Mouse (Mus musculus): ENCODE measurements around the gene Tmem30c. TPM values are rescaled to one million over a fixed set of nuclear protein-coding genes. Genes with fewer than 3 reads are reported as not detected.

Tmem30c gene
- not detected in 2 replicates for polyA plus RNA-seq (2012; ENCODE audit: insufficient read depth, low replicate concordance)

- TF ChIP-seq FLI1 (IDR thresholded peaks at IDR 0.05; ENCODE audit: low read length): no peak
- no peak for TF ChIP-seq GATA1 (IDR thresholded peaks at IDR 0.05; ENCODE audit: borderline replicate concordance, low read length)
- H3K36me3 ChIP-seq (replicated peaks; ENCODE audit: low read length): no peaks in the 10 kb centered on the region
- H3K4me1 ChIP-seq: 0 out of 2 replicates have a peak, but pooled peaks cover 4% of the 10 kb centered on the region
- peaks cover 2% of the 10 kb centered on the region for H3K27me3 ChIP-seq (replicated peaks)
- no peaks in the 10 kb centered on the region for H3K9me3 ChIP-seq
- no peak within 1 kb of the TSS for H3K4me3 ChIP-seq (replicated peaks)
Observed at GRCm38 (mm10) chr16:57292765-57293164, at the start of gene Tmem30c. Tmem30c (minus strand) TSS chr16:57292865.

DNA sequence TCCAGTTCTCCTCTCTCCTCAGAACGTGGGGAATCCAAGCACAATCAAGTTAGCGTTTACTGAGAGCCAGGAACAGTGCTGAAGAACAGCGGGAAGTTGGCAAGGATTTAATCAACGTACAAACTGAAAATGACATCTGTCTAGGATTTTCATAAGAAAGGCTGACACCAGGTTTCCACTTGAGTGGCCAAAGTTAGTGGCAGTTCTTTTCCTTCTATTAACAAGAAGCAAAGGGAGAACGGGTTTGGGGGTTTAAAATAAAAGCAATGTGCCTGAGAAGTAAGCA lies 47.9 kb upstream of the Tmem30c start:
- TF ChIP-seq FLI1 (IDR thresholded peaks at IDR 0.05; ENCODE audit: low read length) (no peak), GATA1 (IDR thresholded peaks at IDR 0.05; ENCODE audit: borderline replicate concordance, low read length) (no peak)
- no peak overlapping the region for H3K4me3 ChIP-seq (replicated peaks)

GRCm38 (mm10) chr16:57339765-57340612 lies 47.3 kb upstream of the Tmem30c start:
- H3K27me3 ChIP-seq (replicated peaks): no peaks in the 10 kb centered on the region
- peaks cover 9% of the 10 kb centered on the region; the same call in 1 of the 2 replicates for H3K4me1 ChIP-seq
- TF ChIP-seq FLI1 (IDR thresholded peaks at IDR 0.05; ENCODE audit: low read length) (no peak), GATA1 (IDR thresholded peaks at IDR 0.05; ENCODE audit: borderline replicate concordance, low read length) (no peak)
- H3K9me3 ChIP-seq: no peaks in the 10 kb centered on the region
- H3K36me3 ChIP-seq (replicated peaks; ENCODE audit: low read length): no peaks in the 10 kb centered on the region
- H3K4me3 ChIP-seq (replicated peaks): no peak overlapping the region

More for the DNA sequence above, 47.9 kb upstream of the Tmem30c start:
- no peaks in the 10 kb centered on the region for H3K9me3 ChIP-seq
- peaks cover 9% of the 10 kb centered on the region; the same call in 1 of the 2 replicates for H3K4me1 ChIP-seq
- no peaks in the 10 kb centered on the region for H3K27me3 ChIP-seq (replicated peaks)
- H3K36me3 ChIP-seq (replicated peaks; ENCODE audit: low read length): no peaks in the 10 kb centered on the region

- TF ChIP-seq GATA1 (IDR thresholded peaks at IDR 0.05; ENCODE audit: borderline replicate concordance, low read length) (no peak), FLI1 (IDR thresholded peaks at IDR 0.05; ENCODE audit: low read length) (no peak)
Observed at GRCm38 (mm10) chr16:57336770-57337423, 44.2 kb upstream of the Tmem30c start.

GRCm38 (mm10) chr16:57332301-57332700 lies 39.6 kb upstream of the Tmem30c start:
- Histone ChIP-seq H3K4me1 (peaks cover 9% of the 10 kb centered on the region; the same call in 1 of the 2 replicates), H3K9me3 (no peaks in the 10 kb centered on the region), H3K4me3 (replicated peaks) (no peak overlapping the region), H3K27me3 (replicated peaks) (no peaks in the 10 kb centered on the region), H3K36me3 (replicated peaks; ENCODE audit: low read length) (no peaks in the 10 kb centered on the region)
- TF ChIP-seq FLI1 (IDR thresholded peaks at IDR 0.05; ENCODE audit: low read length): no peak
- TF ChIP-seq GATA1 (IDR thresholded peaks at IDR 0.05; ENCODE audit: borderline replicate concordance, low read length): no peak

More at GRCm38 (mm10) chr16:57336770-57337423, 44.2 kb upstream of the Tmem30c start:
- Histone ChIP-seq H3K4me3 (replicated peaks) (peak overlapping the region; percentile 79), H3K9me3 (no peaks in the 10 kb centered on the region), H3K36me3 (replicated peaks; ENCODE audit: low read length) (no peaks in the 10 kb centered on the region), H3K27me3 (replicated peaks) (no peaks in the 10 kb centered on the region), H3K4me1 (peaks cover 9% of the 10 kb centered on the region; the same call in 1 of the 2 replicates)

GRCm38 (mm10) chr16:57330111-57330510 lies 37.4 kb upstream of the Tmem30c start:
- H3K36me3 ChIP-seq (replicated peaks; ENCODE audit: low read length): no peaks in the 10 kb centered on the region
- H3K4me3 ChIP-seq (replicated peaks): no peak overlapping the region
- no peaks in the 10 kb centered on the region for H3K9me3 ChIP-seq
- no peaks in the 10 kb centered on the region for H3K27me3 ChIP-seq (replicated peaks)
- TF ChIP-seq FLI1 (IDR thresholded peaks at IDR 0.05; ENCODE audit: low read length): no peak
- no peak for TF ChIP-seq GATA1 (IDR thresholded peaks at IDR 0.05; ENCODE audit: borderline replicate concordance, low read length)
- no peaks in the 10 kb centered on the region for H3K4me1 ChIP-seq

DNA sequence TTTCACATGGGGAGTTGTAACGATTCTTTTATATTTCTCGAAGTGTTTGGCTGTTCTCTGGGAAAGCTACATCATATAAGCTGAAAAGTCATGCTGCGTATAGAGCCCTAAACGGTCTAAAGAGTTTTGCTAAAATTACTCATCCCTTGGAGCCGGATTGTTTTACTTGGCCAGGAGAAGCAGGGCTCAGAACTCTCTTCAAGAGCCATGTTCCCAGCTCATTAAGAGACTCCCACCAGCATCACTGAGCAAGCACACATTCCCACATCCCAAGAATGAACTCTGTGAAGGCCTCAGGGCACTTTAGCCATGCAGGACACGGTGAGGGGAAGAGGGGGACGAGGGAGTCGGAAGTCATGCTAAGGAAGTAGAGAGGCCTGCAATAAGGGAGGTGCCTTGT lies 36.4 kb upstream of the Tmem30c start:
- no peaks in the 10 kb centered on the region for H3K4me1 ChIP-seq

DNA sequence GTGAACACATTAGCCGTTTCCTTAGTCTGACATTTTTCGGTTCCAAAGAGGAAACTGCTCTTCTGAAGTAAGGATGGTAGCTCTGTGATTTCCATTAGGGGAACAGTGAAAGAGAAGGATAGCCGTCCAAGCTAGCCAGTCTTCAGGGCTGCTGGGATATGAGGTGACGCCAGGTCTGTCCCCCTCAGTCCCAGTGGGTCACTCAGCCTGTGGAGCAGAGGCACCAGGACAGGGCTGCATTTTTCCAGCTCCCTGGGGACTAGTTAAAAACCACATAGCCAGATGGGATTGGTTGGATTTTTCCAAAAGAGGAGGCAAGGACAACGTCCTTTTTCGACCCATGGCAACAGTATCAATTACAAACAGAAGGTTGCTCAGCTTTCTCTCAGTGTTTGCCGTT lies 34.3 kb upstream of the Tmem30c start:
- TF ChIP-seq FLI1 (IDR thresholded peaks at IDR 0.05; ENCODE audit: low read length) (no peak), GATA1 (IDR thresholded peaks at IDR 0.05; ENCODE audit: borderline replicate concordance, low read length) (no peak)
- H3K9me3 ChIP-seq: no peaks in the 10 kb centered on the region
- no peaks in the 10 kb centered on the region for H3K36me3 ChIP-seq (replicated peaks; ENCODE audit: low read length)
- H3K27me3 ChIP-seq (replicated peaks): no peaks in the 10 kb centered on the region
- H3K4me3 ChIP-seq (replicated peaks): no peak overlapping the region
- no peaks in the 10 kb centered on the region for H3K4me1 ChIP-seq

More for the DNA sequence above, 36.4 kb upstream of the Tmem30c start:
- TF ChIP-seq GATA1 (IDR thresholded peaks at IDR 0.05; ENCODE audit: borderline replicate concordance, low read length): no peak
- TF ChIP-seq FLI1 (IDR thresholded peaks at IDR 0.05; ENCODE audit: low read length): no peak
- H3K36me3 ChIP-seq (replicated peaks; ENCODE audit: low read length): no peaks in the 10 kb centered on the region
- no peaks in the 10 kb centered on the region for H3K27me3 ChIP-seq (replicated peaks)
- H3K4me3 ChIP-seq (replicated peaks): no peak overlapping the region
- H3K9me3 ChIP-seq: no peaks in the 10 kb centered on the region

- Histone ChIP-seq H3K9me3 (no peaks in the 10 kb centered on the region), H3K4me1 (peaks cover 9% of the 10 kb centered on the region), H3K4me3 (replicated peaks) (no peak overlapping the region), H3K27me3 (replicated peaks) (no peaks in the 10 kb centered on the region), H3K36me3 (replicated peaks; ENCODE audit: low read length) (no peaks in the 10 kb centered on the region)
- no peak for TF ChIP-seq FLI1 (IDR thresholded peaks at IDR 0.05; ENCODE audit: low read length)
- no peak for TF ChIP-seq GATA1 (IDR thresholded peaks at IDR 0.05; ENCODE audit: borderline replicate concordance, low read length)
Observed at GRCm38 (mm10) chr16:57319284-57320124, 26.8 kb upstream of the Tmem30c start.

Measured in megakaryocyte, embryonic 14.5 days (primary cell).